Mouse (Mus musculus): ENCODE measurements at regions not wholly inside any gene's neighbourhood (a gene's known extent, or its start where the extent isn't known, plus 50 kb on each side); places are given as distances from the start of the nearest gene placed in this dataset.

DNA sequence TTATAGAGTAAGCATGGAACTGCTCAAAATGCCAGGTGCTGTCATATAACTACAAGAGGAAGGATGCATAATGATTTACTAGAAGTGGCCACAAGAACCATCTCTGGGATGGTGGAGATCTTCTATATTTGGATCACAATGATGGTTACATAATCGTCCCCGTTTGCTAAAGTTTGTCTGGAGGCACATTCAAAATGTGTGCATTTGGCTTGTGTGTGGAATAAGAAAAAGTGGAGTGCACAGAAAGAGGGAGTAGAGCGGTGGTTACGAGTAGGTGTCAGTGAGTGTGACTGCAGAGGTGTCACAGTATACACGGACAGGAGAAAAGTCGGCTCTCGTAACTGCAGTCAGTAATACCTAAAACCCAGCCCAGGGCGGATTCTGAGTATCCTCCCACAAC lies 238.3 kb upstream of the Cnr1 start:
- no peak for TF ChIP-seq CTCF (IDR thresholded peaks at IDR 0.05; ENCODE audit: low read depth)
- no peak for TF ChIP-seq EP300 (IDR thresholded peaks at IDR 0.05; ENCODE audit: low read depth)
